Mouse (Mus musculus): ENCODE results near the gene Ptprg. TPM values are rescaled to one million over a fixed set of nuclear protein-coding genes. Genes with fewer than 3 reads are reported as not detected.

The Ptprg gene
- polyA plus RNA-seq, 1 experiment from 2014 or later: 34.4 TPM

DNA sequence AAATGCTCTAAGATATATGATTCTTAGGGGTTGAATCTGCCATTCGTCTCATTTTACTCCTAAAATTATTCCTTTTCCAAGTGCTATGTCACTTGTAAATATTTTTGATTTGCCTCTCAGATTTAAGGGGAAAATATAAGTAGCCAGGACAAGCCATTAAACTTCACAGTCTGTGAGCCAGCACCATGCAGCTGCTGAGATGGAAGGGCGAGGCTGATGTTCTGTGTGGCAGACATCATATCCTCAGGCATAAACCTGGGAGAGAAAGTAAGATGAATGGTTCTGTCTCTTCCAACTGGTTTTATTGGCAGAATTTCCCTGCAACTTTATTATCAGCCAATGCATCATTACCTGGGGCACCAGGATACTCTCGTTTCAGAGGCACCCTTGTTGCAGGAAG lies 538.4 kb downstream of the Ptprg start:
- H3K9me3 ChIP-seq: no peaks in the 10 kb centered on the region
- no peak overlapping the region for H3K27ac ChIP-seq
- WGBS: 75% methylated on average over 3 of the region's 3 CpGs
- H3K36me3 ChIP-seq: no peaks in the 10 kb centered on the region
- no peak overlapping the region for H3K4me2 ChIP-seq
- no peak for ATAC-seq (ENCODE audit: insufficient number of reproducible peaks, insufficient read depth, low FRiP score, low TSS enrichment, low read depth)
- no peak overlapping the region for H3K4me3 ChIP-seq
- no peak overlapping the region for H3K9ac ChIP-seq
- 0 out of 2 replicates have a peak, but pooled peaks cover under 1% of the 10 kb centered on the region for H3K4me1 ChIP-seq
- H3K27me3 ChIP-seq: no peaks in the 10 kb centered on the region

DNA sequence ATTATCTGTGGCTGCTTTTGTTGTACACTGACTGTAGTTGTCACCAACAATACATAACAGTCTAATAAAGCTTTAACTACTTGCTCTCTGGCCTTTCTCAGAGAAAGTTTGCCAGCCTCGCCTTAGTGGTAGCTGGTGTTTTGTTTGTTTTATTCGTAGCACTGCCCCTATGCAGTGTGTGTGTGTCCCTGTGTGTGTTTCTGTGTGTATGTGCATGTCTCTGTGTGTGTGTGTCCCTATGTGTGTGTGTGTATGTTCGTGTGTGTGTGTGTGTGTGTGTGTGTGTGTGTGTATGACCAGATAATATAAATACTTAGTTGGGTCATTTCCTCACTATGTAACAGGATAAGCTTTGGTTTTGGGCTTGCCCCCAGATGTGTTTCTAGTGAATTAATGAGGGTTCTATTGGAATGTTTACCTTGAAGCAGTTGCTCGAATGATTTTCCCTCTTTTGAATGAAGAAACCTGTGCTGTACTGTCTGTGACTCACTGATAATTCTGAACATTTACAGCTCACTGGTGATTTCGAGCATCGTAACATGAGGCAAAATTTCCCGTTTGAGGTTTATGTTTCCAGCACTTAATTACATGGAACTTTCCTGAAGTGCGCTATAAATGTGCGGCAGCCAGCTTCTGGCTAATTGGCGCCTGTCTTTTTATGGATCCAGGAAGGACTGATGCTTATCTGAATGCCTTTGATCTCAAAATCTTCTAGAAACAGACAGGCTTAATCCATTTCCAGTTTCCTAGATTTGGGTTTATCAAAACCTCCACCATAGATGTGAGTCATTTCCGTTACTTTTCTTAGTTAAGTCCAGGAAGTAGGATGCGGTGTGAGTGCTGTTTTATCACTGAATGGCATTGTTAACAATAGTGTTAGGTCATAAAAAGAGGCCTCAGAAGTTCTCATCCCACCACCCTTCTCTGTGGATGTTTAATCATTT lies 546.3 kb downstream of the Ptprg start:
- ATAC-seq (ENCODE audit: insufficient number of reproducible peaks, insufficient read depth, low FRiP score, low TSS enrichment, low read depth): no peak
- H3K9ac ChIP-seq: no peak overlapping the region
- no peak overlapping the region for H3K27ac ChIP-seq
- H3K4me2 ChIP-seq: no peak overlapping the region
- 49% methylated on average over 12 of the region's 12 CpGs for WGBS
- H3K9me3 ChIP-seq: no peaks in the 10 kb centered on the region
- H3K27me3 ChIP-seq: no peaks in the 10 kb centered on the region
- no peaks in the 10 kb centered on the region; the same call in 1 of the 2 replicates for H3K4me1 ChIP-seq
- H3K36me3 ChIP-seq: no peaks in the 10 kb centered on the region
- no peak overlapping the region for H3K4me3 ChIP-seq

- WGBS: 76% methylated on average over 11 of the region's 11 CpGs
Measured at GRCm38 (mm10) chr14:12102389-12103325, 549.3 kb downstream of the Ptprg start.

GRCm38 (mm10) chr14:12104297-12105155 lies 551.2 kb downstream of the Ptprg start:
- Histone ChIP-seq H3K4me3 (no peak overlapping the region), H3K36me3 (no peaks in the 10 kb centered on the region), H3K4me2 (no peak overlapping the region), H3K9me3 (no peaks in the 10 kb centered on the region), H3K9ac (no peak overlapping the region), H3K27me3 (no peaks in the 10 kb centered on the region), H3K27ac (no peak overlapping the region), H3K4me1 (no peaks in the 10 kb centered on the region; the same call in 1 of the 2 replicates)
- ATAC-seq (ENCODE audit: insufficient number of reproducible peaks, insufficient read depth, low FRiP score, low TSS enrichment, low read depth): no peak
- WGBS: 81% methylated on average over 12 of the region's 12 CpGs

More at GRCm38 (mm10) chr14:12102389-12103325, 549.3 kb downstream of the Ptprg start:
- Histone ChIP-seq H3K9me3 (no peaks in the 10 kb centered on the region), H3K27ac (no peak overlapping the region), H3K9ac (no peak overlapping the region), H3K4me3 (no peak overlapping the region), H3K36me3 (no peaks in the 10 kb centered on the region), H3K4me1 (no peaks in the 10 kb centered on the region; the same call in 1 of the 2 replicates), H3K4me2 (no peak overlapping the region), H3K27me3 (no peaks in the 10 kb centered on the region)
- no peak for ATAC-seq (ENCODE audit: insufficient number of reproducible peaks, insufficient read depth, low FRiP score, low TSS enrichment, low read depth)

DNA sequence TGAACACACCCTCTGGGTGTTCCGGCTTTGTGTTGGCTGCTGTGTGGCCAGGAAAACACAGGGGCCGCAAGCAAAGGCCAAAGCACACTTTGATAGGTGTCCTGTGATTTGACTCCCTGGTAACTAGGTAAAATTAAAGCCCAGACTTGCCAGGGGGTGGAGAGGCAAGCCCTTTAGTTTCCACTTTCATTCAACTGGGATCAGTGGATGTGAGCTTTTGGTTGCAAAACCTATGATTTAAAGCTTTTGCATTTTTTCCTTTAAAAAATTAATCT lies 551.8 kb downstream of the Ptprg start:
- Histone ChIP-seq H3K4me3 (no peak overlapping the region), H3K27ac (no peak overlapping the region), H3K27me3 (no peaks in the 10 kb centered on the region), H3K9me3 (no peaks in the 10 kb centered on the region), H3K4me2 (no peak overlapping the region), H3K9ac (no peak overlapping the region), H3K4me1 (no peaks in the 10 kb centered on the region), H3K36me3 (no peaks in the 10 kb centered on the region)
- no peak for ATAC-seq (ENCODE audit: insufficient number of reproducible peaks, insufficient read depth, low FRiP score, low TSS enrichment, low read depth)
- 69% methylated on average over 2 of the region's 2 CpGs for WGBS

DNA sequence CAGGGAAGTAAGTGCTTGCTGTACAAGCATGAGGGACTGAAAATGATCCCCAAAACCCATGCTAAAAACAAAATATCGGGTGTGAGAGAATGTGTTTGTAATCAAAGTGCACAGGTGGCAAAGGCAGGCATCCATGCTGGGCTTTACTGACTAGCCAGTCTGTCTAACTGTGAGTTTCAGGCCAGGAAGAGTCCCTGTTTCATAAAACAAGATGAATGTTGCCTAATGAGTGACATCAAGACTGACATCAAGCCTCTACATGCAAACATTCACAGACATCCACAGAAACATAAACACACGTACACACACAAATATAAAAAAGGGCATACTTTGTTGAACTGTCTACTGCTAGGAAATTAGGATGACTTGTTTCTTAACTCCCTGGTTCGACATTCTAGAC lies 552.3 kb downstream of the Ptprg start:
- no peaks in the 10 kb centered on the region for H3K4me1 ChIP-seq
- no peak overlapping the region for H3K9ac ChIP-seq
- no peak overlapping the region for H3K4me3 ChIP-seq
- no peaks in the 10 kb centered on the region for H3K27me3 ChIP-seq
- H3K9me3 ChIP-seq: no peaks in the 10 kb centered on the region
- no peaks in the 10 kb centered on the region for H3K36me3 ChIP-seq
- no peak for ATAC-seq (ENCODE audit: insufficient number of reproducible peaks, insufficient read depth, low FRiP score, low TSS enrichment, low read depth)
- WGBS: 81% methylated on average over 3 of the region's 3 CpGs
- H3K4me2 ChIP-seq: no peak overlapping the region
- no peak overlapping the region for H3K27ac ChIP-seq

- Histone ChIP-seq H3K4me1 (peaks cover 4% of the 10 kb centered on the region; the same call in 1 of the 2 replicates), H3K4me2 (no peak overlapping the region), H3K27ac (no peak overlapping the region), H3K36me3 (no peaks in the 10 kb centered on the region), H3K27me3 (no peaks in the 10 kb centered on the region), H3K9me3 (no peaks in the 10 kb centered on the region), H3K4me3 (no peak overlapping the region), H3K9ac (no peak overlapping the region)
- 56% methylated on average over 7 of the region's 7 CpGs for WGBS
- no peak for ATAC-seq (ENCODE audit: insufficient number of reproducible peaks, insufficient read depth, low FRiP score, low TSS enrichment, low read depth)
Measured at GRCm38 (mm10) chr14:12107459-12107858, 554.1 kb downstream of the Ptprg start.

DNA sequence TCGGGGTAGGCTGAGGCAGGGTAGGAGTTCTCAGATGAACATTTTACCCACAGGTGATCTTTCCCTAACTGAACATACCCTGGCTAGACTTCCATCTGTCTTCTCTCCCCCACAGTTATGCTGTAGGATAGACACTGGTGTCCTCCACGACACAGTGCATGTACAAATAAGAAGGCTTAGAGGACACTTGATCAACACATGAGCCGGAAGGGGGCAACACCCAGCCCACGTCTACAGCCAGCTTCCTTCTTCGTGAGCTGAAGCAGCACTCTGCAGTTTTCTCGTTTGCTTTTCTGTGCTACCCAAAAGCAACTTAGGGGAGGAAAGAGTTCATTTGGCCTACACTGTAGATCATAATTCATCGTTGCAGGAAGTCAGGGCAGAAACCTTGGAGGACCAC lies 554.7 kb downstream of the Ptprg start:
- H3K4me3 ChIP-seq: no peak overlapping the region
- no peak overlapping the region for H3K4me2 ChIP-seq
- peaks cover 7% of the 10 kb centered on the region; the same call in 1 of the 2 replicates for H3K4me1 ChIP-seq
- no peaks in the 10 kb centered on the region for H3K27me3 ChIP-seq
- WGBS: 84% methylated on average over 7 of the region's 7 CpGs
- no peak for ATAC-seq (ENCODE audit: insufficient number of reproducible peaks, insufficient read depth, low FRiP score, low TSS enrichment, low read depth)
- no peak overlapping the region for H3K9ac ChIP-seq
- H3K9me3 ChIP-seq: no peaks in the 10 kb centered on the region
- no peaks in the 10 kb centered on the region for H3K36me3 ChIP-seq
- no peak overlapping the region for H3K27ac ChIP-seq

DNA sequence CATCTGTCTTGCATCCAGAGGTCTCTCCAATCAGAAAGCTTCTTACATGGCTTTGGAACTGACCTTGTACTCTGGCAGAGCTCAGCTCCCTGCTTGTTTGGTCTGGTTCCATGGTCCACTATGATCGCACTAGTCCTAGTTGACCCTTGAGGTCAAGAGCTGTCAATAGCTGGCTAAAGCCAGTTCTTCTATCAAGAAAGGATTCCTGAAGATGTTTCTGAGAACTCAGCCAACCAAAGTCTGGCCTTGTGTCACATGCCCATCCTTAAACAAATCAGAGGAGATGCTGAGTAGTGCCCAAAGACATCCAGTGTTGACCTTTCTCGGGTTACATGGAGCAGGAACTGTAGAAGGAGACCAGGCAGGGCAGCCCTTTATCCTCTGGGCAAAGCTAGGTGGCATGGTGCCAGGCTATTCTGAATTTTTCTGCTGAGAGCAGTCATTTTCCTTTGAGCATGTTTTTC lies 559.2 kb downstream of the Ptprg start:
- 52% methylated on average over 2 of the region's 2 CpGs for WGBS
- Histone ChIP-seq H3K4me2 (no peak overlapping the region), H3K36me3 (no peaks in the 10 kb centered on the region), H3K4me1 (peaks cover 7% of the 10 kb centered on the region; the same call in 1 of the 2 replicates), H3K9me3 (no peaks in the 10 kb centered on the region), H3K4me3 (no peak overlapping the region), H3K27ac (no peak overlapping the region), H3K27me3 (no peaks in the 10 kb centered on the region), H3K9ac (no peak overlapping the region)
- no peak for ATAC-seq (ENCODE audit: insufficient number of reproducible peaks, insufficient read depth, low FRiP score, low TSS enrichment, low read depth)

GRCm38 (mm10) chr14:12113326-12113725 lies 560.0 kb downstream of the Ptprg start:
- Histone ChIP-seq H3K9me3 (no peaks in the 10 kb centered on the region), H3K4me3 (no peak overlapping the region), H3K27ac (no peak overlapping the region), H3K4me2 (no peak overlapping the region), H3K27me3 (no peaks in the 10 kb centered on the region), H3K9ac (no peak overlapping the region), H3K4me1 (peaks cover 7% of the 10 kb centered on the region; the same call in 1 of the 2 replicates), H3K36me3 (no peaks in the 10 kb centered on the region)
- WGBS: 67% methylated on average over 5 of the region's 5 CpGs
- ATAC-seq (ENCODE audit: insufficient number of reproducible peaks, insufficient read depth, low FRiP score, low TSS enrichment, low read depth): no peak

- H3K27me3 ChIP-seq: no peaks in the 10 kb centered on the region
- no peak overlapping the region for H3K27ac ChIP-seq
- 90% methylated on average over 6 of the region's 6 CpGs for WGBS
- H3K4me2 ChIP-seq: no peak overlapping the region
- no peaks in the 10 kb centered on the region for H3K9me3 ChIP-seq
- H3K4me1 ChIP-seq: peaks cover 7% of the 10 kb centered on the region; the same call in 1 of the 2 replicates
- no peak overlapping the region for H3K9ac ChIP-seq
- no peaks in the 10 kb centered on the region for H3K36me3 ChIP-seq
- no peak for ATAC-seq (ENCODE audit: insufficient number of reproducible peaks, insufficient read depth, low FRiP score, low TSS enrichment, low read depth)
- H3K4me3 ChIP-seq: no peak overlapping the region
Measured at GRCm38 (mm10) chr14:12114016-12114415, 560.7 kb downstream of the Ptprg start.

Data from embryonic facial prominence, embryonic 13.5 days (tissue).